Mouse (Mus musculus): ENCODE data around the gene Ptpn12.

Gene Ptpn12

DNA sequence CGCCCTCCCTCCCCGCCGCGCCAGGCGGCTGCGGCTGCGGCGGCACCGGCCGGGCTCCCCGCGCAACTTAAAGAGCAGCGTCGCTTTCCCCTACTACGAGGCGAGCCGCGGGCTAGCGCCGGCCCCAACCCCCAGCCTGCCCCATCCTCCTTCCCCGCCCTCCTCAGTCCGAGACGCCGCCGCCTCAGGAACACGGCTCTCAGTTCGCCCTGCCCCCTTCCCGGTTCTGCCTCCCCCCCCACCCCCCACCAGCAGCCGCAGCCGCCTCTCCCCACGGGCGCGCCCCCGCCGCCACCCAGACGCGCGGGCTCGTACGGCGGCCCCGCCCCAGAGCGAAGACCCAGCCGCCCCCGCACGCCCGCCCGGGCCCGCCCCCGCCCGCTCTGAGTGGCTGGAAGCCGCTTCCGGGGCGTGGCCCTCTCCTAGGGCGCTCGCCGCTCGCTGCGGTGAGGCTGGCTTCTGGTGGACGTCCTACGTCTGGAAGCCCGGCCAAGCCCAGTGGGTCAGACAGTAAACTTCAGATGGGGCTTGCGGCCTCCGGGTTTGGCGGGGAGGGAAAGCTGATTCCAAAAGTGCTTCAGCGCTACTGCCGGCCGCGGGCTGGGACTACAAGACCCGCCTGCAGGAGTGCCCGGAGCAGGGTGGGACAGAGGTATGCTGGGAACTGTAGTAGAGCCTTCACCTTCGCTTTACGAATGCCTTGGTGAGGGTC, at the start of gene Ptpn12:
TSS of gene Ptpn12 (minus strand) at position 92 of the 712 bp plus-strand sequence.
- DNase-seq (ENCODE audit: low read depth, low spot score) = peak; percentile 83

DNA sequence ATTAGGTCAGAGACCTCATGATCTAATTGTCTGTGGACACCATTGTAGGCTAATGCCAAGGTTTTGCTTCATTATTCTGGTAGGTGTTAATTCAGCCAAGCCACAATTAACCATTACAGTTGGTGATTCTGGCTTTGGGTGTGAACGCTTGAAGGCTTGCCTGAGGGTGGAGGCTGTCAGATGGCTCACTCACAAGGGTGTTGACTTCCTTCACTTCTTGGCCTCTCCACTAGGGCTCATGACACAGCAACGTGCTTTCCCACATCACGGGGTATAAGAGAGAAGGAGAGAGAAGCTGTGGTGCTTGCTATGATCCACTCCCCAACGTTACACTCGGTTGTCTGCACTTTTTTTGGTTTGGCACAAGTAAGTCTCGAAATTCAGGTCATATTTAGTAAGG, 35.5 kb upstream of the Ptpn12 start:
- no peak for DNase-seq (ENCODE audit: low read depth, low spot score)

DNA sequence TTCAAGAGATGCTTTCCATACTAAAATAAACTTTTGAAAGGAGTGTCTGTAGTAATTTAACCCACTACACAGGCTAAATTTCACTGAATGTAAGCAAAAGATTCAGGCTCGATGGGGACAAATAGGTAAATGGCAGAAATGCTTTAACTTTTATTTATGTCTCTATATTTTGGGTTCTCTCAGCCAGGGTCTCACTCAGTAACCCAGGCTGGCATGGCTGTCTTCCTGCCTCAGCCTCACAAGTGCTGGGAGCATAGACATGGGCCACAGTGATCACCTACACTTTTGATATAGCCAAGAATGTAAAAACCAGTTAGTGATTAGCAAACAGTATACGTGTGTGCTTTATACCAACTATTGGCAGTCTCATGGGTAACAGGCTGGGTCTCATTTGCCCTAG, 1.5 kb upstream of the Ptpn12 start:
- no peak for DNase-seq (ENCODE audit: low read depth, low spot score)

DNA sequence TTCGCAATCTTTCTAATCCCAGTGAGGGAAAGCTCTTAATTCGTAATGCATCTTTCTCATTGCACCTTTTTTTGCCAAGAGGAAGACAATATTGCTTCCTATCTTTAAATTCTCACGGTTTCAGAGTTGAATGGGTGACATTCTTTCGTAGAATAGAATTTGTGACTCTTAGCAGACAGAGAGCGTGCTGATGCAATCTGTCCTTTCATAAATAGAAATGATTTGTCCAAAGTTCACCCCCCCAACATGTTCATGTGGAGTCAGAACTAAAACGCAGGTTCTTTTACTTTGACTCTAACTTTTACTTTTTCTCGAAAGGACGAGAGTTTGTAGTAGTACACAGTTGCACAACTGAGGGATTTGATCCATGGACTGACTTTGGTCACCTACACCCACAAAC, 884 bp upstream of the Ptpn12 start:
- no peak for DNase-seq (ENCODE audit: low read depth, low spot score)

DNA sequence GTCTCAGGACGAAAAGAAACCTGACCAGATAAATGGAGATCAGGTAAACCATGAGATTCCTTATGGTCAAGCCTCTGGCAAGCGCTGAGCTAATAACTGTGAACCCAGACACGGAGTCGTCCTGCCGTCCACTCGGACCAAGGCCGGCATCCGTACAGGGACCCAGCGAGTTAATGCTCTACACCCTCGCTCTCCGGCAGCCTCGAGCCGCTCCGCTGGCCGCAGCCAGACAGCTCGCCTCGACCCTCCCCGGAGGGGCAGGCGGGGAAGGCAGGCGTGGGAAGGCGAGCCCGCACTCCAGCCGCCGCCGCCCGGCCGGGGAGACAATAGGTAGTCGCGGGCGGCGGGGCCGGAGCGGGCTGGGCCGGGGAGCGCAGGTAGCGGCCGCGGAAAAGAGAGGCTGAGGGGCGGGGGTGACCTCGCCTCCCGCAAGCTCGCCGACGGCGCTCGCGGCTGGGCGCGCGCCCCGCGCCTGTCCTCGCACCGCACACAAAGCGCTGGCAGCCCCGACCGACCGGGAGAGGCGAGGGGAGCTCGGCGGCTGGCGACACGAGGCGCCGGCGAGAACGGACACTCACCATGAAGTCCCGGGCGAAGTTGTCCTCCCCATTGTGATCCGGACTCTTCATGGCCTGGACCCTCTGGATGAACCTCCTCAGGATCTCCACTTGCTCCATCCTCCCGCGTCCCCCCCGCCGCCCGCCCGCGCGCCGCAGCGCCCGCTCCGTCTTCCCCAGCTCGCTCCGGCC, 466 bp downstream of the Ptpn12 start:
- DNase-seq (ENCODE audit: low read depth, low spot score) = peak; percentile 16

DNA sequence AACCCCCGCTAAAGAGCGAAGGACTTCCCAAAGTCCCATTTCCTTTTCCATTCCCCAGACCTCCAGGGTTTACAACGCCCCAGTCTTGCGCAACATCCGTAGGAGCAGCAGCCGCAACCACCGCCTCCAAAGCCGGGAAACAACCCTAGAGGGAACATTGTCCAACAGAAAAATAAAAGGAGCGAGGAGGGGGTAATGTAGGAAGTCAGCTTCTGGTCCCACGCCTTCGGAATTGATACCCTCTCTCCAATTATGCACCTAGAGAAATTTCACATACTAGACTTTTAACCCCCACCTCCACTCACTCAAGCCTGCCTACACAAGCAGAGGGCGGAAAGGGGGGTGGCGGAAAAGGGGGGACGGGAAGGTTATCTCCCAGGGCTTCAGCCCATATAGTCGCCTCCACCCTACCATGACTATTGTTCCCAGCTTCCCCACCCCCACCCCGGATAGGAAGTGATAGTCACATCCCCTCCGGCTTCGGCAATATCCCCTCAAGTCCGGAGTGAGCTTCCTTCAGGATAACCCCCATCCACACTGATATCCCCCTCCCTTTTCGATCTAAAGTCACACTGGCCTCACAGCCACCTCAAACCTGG, 1.1 kb downstream of the Ptpn12 start:
- peak; percentile 37 for DNase-seq (ENCODE audit: low read depth, low spot score)

DNA sequence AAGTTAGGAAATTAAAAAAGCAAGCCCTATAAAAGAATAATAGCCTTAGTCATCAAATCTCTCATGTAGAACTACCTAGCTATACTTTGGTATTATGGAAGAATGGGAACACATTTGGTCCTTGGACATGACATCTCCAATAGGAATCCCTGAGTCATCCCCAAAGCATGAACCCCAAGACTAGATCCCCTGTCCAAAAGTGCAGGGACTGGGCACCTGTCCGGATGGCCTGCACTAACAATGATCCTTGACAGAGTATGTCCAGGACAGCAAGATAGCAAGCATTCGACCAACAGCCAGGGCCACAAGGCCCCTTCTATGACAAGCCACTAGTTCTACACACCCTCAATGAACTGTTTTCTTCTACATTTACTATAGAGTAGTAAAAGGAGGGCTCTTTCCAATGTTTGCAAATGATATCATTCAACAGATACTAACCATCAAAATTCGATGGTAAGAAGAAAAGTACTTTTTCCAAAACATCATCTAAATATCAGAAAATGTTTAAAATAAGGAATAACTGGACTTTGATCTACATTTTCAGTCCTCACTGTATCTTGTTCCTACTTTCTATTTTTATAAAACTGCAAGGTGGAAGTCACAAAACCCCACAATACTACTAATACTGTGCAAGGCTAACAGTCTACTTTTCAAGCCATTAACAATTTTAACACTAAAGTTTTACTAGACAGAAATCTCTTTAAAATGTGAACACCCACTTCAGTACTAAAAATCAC, 2.0 kb downstream of the Ptpn12 start:
- DNase-seq (ENCODE audit: low read depth, low spot score) = no peak

DNA sequence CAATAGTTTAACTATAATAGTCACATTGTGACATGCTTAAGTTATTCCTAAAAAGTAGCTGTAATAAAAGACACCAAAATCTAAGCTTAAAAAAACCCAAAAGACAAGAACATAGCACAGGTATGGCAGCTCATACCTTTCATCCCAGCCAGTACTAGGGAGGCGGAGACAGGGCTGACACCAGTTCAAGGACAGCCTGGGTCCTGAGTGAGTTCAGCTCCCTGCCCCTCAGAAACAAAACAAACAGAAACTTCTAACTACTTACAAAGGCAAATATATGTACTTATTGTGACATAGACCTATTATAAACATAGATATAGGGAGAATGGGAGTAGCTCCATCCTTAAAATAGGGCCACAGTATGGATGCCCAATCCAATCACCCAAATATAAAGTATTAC, 3.2 kb downstream of the Ptpn12 start:
- DNase-seq (ENCODE audit: low read depth, low spot score) = no peak

DNA sequence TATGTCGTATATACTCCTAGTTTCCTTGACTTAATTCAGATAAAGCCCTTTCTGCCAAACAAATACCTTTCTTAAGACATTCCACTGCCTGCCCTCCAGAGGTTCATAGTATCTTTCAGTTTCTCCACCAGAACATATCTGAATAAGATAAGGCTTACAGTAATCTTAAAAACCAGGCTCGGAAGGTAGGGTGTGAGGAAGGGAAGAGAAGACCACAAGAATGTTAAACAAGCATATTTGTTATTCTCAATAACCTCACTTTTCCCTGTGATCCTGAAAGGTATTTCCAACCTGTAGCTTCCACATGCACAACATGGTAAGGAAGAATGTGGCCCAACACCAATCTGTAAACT, 5.0 kb downstream of the Ptpn12 start:
- DNase-seq (ENCODE audit: low read depth, low spot score) = no peak

DNA sequence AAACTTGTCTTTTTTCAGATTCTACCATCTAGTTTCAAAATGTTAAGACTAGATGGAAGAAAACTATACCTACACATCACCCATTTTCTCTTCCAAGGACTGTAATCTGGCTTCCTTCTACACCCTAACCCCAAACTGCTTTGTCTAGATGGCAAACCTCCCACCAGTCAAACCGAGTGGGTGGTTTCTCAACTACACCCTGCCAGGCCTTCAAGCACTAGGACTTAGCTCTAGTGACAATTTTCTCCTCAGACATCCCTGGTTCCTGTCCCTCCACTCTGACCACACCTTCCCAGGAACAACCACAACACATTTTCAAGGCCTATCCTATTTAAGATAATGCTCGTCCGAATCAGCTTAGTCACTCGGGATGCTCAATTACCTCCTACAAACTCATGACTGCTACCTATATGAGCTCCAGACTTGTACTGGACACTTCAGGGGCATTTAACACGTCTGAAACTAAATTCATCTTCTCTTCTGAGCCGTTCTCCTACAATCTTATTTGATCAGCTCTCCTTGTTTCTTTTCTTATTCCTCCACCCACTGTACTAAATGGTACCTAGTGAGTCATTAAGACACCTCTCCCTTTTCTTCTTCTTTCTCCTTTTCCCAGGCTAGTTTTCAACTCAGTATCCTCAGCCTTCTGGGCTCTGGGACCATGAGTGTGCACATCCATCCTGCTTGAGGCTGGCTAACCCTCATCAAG, 5.5 kb downstream of the Ptpn12 start:
- DNase-seq (ENCODE audit: low read depth, low spot score) = no peak

DNA sequence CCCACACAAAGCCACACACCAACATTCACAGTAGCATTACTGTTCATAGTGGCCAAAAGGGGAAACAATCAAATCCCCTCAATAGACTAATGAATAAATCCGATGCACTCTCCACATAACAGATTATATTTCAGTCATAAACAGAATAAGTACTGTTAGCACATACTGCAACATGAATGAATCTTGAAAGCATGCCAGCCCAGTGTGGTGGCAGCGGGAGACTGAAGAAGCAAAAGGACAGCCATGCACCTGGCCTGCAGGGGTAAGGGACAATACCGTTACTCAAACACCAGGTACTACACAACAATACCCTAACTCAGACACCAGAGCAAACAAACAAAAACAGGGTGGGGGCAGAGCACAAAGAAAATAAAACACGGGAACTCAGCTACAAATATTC, 6.7 kb downstream of the Ptpn12 start:
- no peak for DNase-seq (ENCODE audit: low read depth, low spot score)

DNA sequence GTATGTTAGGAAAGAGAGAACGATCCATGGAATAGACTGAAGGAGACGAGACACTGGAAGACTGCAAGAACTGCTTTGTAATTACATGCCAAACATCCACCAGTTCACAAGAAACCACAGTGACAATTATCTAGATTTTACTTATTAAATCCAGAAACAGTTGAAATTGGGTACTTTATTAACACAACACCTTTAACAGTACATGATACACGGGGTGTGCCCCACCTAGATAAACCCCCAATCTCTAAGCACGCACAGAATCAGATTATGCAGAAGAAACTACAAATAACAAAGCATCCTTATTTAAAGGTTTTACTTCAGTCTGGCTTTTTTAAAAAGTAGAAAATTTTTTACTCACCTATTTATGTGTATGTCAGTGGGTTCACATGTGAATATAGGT, 8.6 kb downstream of the Ptpn12 start:
- DNase-seq (ENCODE audit: low read depth, low spot score) = no peak

DNA sequence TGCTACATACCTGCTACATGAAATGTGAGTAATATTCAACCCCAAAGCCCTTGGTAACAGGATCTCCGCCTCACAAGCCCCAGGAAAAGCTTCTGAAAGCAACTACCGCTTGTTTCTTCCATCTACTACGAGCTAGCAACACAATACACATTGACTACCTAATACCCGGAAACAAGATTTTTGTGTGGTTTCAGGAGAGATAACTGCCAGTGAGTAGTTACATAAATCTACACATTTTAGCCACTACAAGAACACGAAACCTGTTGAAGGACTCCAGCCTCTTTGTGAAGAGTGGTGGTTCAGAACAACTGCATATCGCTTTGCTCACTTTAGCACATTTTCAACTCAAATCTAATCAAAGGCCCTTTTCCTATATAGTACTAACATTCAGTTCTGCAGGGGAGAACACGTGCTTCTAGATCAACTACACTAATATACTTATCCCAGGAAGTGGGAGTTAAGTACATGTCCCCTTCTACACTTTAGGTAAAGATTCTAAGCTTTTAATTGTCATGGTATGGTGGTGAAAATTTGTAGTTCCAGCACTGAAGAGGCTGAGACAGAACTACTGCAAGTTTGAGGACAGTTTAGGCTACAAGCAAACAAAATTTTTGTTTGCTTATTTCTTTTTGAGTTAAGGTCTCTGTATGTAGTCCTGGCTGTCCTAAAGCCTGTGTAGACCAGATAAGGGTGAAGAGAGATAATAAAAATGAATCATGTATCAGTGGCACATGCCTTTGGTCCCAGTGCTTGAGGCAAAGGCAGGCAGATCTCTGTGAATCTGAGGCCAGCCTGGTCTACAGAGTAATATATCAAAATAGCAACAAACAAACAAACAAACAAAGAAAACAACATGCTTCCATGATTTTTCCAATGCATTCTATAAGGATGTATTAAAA, 9.3 kb downstream of the Ptpn12 start:
- DNase-seq (ENCODE audit: low read depth, low spot score) = no peak

DNA sequence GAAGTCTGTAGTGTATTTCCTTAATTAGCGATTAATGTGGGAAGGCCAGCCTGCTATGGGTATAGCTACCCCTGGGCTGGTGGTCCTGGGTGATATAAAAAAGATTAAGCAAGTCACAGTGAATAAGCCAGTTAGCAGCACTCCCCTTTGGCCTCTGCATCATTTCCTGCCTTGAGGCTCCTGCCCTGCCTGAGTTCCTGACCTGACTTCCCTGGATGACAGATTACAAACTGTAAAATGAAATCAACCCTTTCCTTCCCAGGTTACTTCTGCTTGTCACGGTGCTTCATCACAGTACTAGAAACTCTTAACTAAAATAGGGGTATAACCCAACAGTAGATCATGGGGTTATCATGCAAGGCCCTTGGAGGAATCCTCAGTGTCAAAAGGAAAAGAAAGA, 10.2 kb downstream of the Ptpn12 start:
- no peak for DNase-seq (ENCODE audit: low read depth, low spot score)

DNA sequence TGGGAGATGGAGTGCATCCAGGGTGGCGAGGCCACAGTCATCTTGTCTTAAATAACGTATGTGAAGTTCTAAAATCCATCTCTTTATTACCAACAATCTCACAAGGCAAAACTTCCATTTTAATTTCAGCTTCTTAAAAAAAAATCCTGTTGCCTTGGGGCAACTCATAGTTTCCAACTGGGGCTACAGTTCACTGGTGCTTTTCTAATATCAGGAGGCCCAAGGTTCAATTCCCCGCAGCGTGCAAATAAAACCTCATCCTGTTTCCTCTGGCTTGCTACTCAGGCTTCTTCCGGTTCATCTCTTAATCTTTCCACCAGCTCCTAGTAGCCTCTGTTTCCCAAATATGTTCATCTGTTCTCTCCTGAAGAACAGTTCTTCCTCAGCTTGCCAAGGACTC, 17.6 kb downstream of the Ptpn12 start:
- no peak for DNase-seq (ENCODE audit: low read depth, low spot score)

DNA sequence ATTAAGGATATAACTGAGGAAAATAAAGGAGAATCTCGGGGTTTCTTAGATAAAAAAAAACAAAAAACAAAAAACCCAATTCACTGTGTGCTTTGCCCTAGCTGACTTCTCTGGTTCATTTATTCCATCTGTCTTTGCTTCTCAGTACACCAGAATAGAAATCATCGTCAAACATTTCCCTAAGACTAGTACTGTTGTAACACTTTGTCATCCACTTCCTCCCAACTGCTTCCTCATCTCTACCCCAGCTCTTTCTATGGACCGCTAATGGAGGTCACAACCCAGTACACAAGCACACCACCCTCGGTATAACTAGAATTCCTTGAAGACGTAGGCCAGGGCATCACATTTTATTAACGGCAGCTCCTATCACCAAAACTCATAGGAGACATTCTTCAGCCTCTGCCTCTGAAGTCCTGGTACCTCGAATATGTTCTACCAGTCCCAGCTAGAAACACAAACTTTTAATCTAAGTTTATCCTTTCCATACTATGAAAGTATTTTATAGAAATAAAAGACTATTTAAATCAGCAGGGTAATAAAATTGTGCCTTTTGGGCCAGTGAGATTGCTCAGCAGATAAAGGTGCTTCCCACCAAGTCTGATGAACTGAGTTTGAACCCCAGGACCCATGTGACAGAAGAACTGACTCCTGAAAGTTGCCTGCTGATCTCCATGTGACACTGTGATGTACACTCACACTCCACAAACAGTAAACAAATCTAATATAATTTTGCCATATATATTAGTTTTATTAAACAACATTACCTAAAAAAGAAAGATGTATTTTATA, 19.8 kb downstream of the Ptpn12 start:
- no peak for DNase-seq (ENCODE audit: low read depth, low spot score)

DNA sequence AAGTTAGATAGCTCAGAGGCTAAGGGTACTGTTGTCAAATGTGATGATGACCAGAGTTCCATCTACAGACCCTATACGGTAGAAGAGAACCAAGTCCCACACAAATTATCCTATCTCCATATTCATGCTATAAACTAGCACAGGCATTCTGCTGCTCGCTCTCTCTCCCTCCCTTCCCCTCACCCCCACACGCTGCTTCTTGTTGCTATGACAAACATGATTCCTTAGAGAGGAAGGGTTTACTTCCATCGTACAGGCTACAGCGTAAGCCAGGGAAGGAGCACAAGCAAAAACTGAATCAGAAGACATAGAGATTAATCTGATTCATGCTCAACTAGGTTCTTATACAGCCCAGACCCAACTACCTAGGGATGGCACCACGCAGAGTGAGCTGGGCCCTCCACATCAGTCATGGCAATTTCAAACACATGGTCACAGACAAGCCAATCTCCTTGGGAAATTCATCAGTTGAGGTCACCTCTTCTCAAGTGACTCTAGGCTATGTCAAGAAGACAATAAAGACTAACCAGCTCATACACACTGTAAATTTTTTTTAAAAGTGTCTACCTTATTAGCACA, 21.2 kb downstream of the Ptpn12 start:
- no peak for DNase-seq (ENCODE audit: low read depth, low spot score)

DNA sequence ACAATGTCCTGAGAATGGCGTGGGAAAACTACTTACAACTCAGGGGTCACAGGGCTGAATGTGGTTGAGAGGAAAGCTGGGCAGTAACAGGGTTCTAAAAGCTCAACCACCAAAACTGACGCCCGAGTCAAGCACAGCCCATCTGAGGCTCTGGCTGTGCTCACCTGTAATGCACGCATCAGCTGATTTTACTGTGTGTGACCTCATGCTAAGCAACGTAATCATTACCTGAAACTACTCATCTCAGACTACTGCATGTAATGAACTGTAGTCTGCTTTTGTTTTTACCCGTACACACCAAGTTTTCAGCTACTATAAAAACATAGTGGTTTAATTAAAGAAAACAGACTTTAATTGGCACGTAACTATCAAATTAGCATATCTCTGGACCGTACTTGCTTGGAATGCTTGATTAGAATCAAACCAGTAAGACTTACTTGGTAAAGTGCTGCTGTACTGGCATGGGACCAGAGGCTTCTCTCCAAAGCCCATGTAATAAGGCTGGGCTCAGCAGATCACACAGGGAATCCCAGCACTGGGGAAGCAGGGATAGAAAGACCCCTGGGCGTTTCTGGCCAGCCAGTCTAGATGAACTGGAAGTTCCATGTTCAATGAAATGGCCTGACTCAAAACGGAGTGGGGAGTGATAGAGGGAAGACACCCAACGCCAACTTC, 22.2 kb downstream of the Ptpn12 start:
- DNase-seq (ENCODE audit: low read depth, low spot score) = no peak

DNA sequence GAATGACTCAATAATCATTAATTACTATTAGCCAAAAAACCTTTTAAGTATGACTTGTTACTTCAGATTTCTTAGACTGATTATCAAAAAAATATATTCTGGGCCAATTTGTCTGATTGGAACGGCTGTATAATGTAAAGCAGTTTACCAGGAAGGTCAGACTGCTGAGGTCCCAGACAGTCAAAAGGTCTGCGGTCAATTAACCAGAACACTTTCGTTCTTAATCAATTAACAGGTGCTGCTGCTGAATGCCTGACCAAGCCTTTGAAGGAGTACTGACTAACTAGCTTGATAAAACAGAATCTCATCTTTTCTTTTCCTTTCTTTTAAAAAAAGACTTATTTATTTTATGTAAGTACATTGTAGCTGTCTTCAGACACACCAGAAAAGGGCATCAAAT, 23.1 kb downstream of the Ptpn12 start:
- no peak for DNase-seq (ENCODE audit: low read depth, low spot score)

Data from brain, embryonic 18.5 days (tissue).